8 mouse cellular contexts compared by ENCODE assay signal in genomic region chr10:118867304-118867895, GRCm38 (mm10). TPM values are rescaled to one million over a fixed set of nuclear protein-coding genes. Genes with fewer than 3 reads are reported as not detected.
DNase-seq lines count a peak whose midpoint lies in the region; ATAC-seq and TF ChIP-seq lines count a peak whose summit lies in the region.

No protein-coding gene starts in this region.

- H3K4me1 ChIP-seq in MEL (ENCODE audit: control insufficient read depth in 1 of 2, insufficient read depth in 2 of 2, low read length in 2 of 2) = peaks cover 0 to 17% of the 10 kb centered on the region in 2 experiments; a peak in 2 of 4 replicates
- peaks cover 48% of the 10 kb centered on the region for H3K4me1 ChIP-seq in forebrain, embryonic 15.5 days
- H3K4me1 ChIP-seq in kidney, embryonic 15.5 days = peaks cover 54% of the 10 kb centered on the region
- peaks cover 38% of the 10 kb centered on the region for H3K4me1 ChIP-seq in midbrain, embryonic 16.5 days (ENCODE audit: control insufficient read depth, insufficient read depth, low read length)

- H3K9ac ChIP-seq in MEL (ENCODE audit: control insufficient read depth, low read depth, low read length, poor library complexity, severe bottlenecking) = peak overlapping the region; percentile 97
- peak overlapping the region; percentile 97 for H3K9ac ChIP-seq in forebrain, embryonic 15.5 days (replicated peaks)
- peak overlapping the region; percentile 94 for H3K9ac ChIP-seq in kidney, embryonic 15.5 days
- peak overlapping the region; percentile 99 for H3K9ac ChIP-seq in midbrain, embryonic 16.5 days (ENCODE audit: low read depth, low read length)

- peak; percentile 3; the same call in 1 of the 2 replicates for ATAC-seq in forebrain, embryonic 15.5 days (replicated peaks)
- 0 out of 2 replicates have a peak, but pooled peaks have one; percentile 0 for ATAC-seq in kidney, embryonic 15.5 days (replicated peaks; ENCODE audit: low FRiP score)
- no peak for ATAC-seq in midbrain, embryonic 16.5 days

- H3K36me3 ChIP-seq in MEL (ENCODE audit: control insufficient read depth in 1 of 2, insufficient read depth in 2 of 2, low read length in 2 of 2) = peaks cover 6 to 8% of the 10 kb centered on the region in 2 experiments; a peak in 3 of 4 replicates
- H3K36me3 ChIP-seq in forebrain, embryonic 15.5 days = peaks cover 19% of the 10 kb centered on the region
- peaks cover 28% of the 10 kb centered on the region for H3K36me3 ChIP-seq in kidney, embryonic 15.5 days
- peaks cover 6% of the 10 kb centered on the region; the same call in 1 of the 2 replicates for H3K36me3 ChIP-seq in midbrain, embryonic 16.5 days (ENCODE audit: control insufficient read depth, insufficient read depth, low read length)

- peaks cover 32% of the 10 kb centered on the region for H3K79me2 ChIP-seq in MEL (ENCODE audit: control insufficient read depth, insufficient read depth, low read length, poor library complexity)

- 8% methylated on average over 16 of the region's 16 CpGs for WGBS in forebrain, embryonic 15.5 days
- WGBS in kidney, embryonic 15.5 days = 8% methylated on average over 16 of the region's 16 CpGs
- WGBS in midbrain, embryonic 16.5 days = 7% methylated on average over 16 of the region's 16 CpGs

- TF ChIP-seq POLR2A in MEL (IDR thresholded peaks at IDR 0.05; ENCODE audit: control insufficient read depth in 1 of 2, insufficient read depth in 1 of 2, low read depth in 1 of 2, low read length in 2 of 2, poor library complexity in 1 of 2) = no peak

- H3K9me3 ChIP-seq in MEL (replicated peaks; ENCODE audit: insufficient read depth, low read length) = no peaks in the 10 kb centered on the region
- H3K9me3 ChIP-seq in forebrain, embryonic 15.5 days = no peaks in the 10 kb centered on the region
- no peaks in the 10 kb centered on the region for H3K9me3 ChIP-seq in kidney, embryonic 15.5 days (replicated peaks)
- no peaks in the 10 kb centered on the region for H3K9me3 ChIP-seq in midbrain, embryonic 16.5 days (replicated peaks; ENCODE audit: control insufficient read depth, low read length, poor library complexity, severe bottlenecking)

- peak overlapping the region; percentile 93 for H3K4me2 ChIP-seq in forebrain, embryonic 15.5 days (replicated peaks)
- H3K4me2 ChIP-seq in kidney, embryonic 15.5 days = peak overlapping the region; percentile 90
- H3K4me2 ChIP-seq in midbrain, embryonic 16.5 days (ENCODE audit: low read length) = peak overlapping the region; percentile 97

- no peak for TF ChIP-seq CTCF in layer of hippocampus, adult 2 months (conservative IDR thresholded peaks at IDR 0.05)
- TF ChIP-seq CTCF in MEL (IDR thresholded peaks at IDR 0.05 in 2 of 3, conservative IDR thresholded peaks at IDR 0.05 in 1 of 3; ENCODE audit: control insufficient read depth in 1 of 3, insufficient read depth in 1 of 3, low read depth in 2 of 3, low read length in 3 of 3, poor library complexity in 1 of 3, severe bottlenecking in 1 of 3) = no peak

- TF ChIP-seq RAD21 in MEL (IDR thresholded peaks at IDR 0.05; ENCODE audit: low read depth, low read length) = no peak

- peak overlapping the region; percentile 74 for H3K4me3 ChIP-seq in layer of hippocampus, adult 2 months
- peak overlapping the region; percentile 84 to 95 for H3K4me3 ChIP-seq in MEL (ENCODE audit: control insufficient read depth in 1 of 2, insufficient read depth in 1 of 2, low read depth in 2 of 2, low read length in 2 of 2)
- peak overlapping the region; percentile 91 for H3K4me3 ChIP-seq in forebrain, embryonic 15.5 days
- H3K4me3 ChIP-seq in kidney, embryonic 15.5 days (replicated peaks) = peak overlapping the region; percentile 93
- H3K4me3 ChIP-seq in midbrain, embryonic 16.5 days (ENCODE audit: low read depth, low read length) = peak overlapping the region; percentile 56

- H3K27me3 ChIP-seq in MEL (ENCODE audit: control insufficient read depth in 1 of 2, insufficient read depth in 2 of 2, low read length in 2 of 2) = no peaks in the 10 kb centered on the region
- H3K27me3 ChIP-seq in forebrain, embryonic 15.5 days = no peaks in the 10 kb centered on the region
- no peaks in the 10 kb centered on the region for H3K27me3 ChIP-seq in kidney, embryonic 15.5 days
- no peaks in the 10 kb centered on the region for H3K27me3 ChIP-seq in midbrain, embryonic 16.5 days (ENCODE audit: control insufficient read depth, insufficient read depth, low read depth, low read length)

- DNase-seq in layer of hippocampus, adult 2 months (ENCODE audit: low spot score in 2 of 2) = no peak
- no peak for DNase-seq in layer of hippocampus, adult 11-12 months (ENCODE audit: low spot score)
- DNase-seq in MEL (ENCODE audit: low read depth, low spot score) = no peak
- no peak for DNase-seq in frontal cortex, postnatal 10 days (ENCODE audit: low spot score in 2 of 2)
- DNase-seq in ovary, adult 18-20 months (ENCODE audit: low spot score) = no peak

- no peak for TF ChIP-seq EP300 in MEL (IDR thresholded peaks at IDR 0.05; ENCODE audit: low read depth in 1 of 2, low read length in 2 of 2)

- peak overlapping the region; percentile 97 for H3K27ac ChIP-seq in layer of hippocampus, adult 2 months
- no peak overlapping the region for H3K27ac ChIP-seq in MEL (ENCODE audit: control insufficient read depth, low read depth, low read length)
- peak overlapping the region; percentile 96 for H3K27ac ChIP-seq in forebrain, embryonic 15.5 days (replicated peaks)
- peak overlapping the region; percentile 98 for H3K27ac ChIP-seq in kidney, embryonic 15.5 days
- peak overlapping the region; percentile 97 for H3K27ac ChIP-seq in midbrain, embryonic 16.5 days (ENCODE audit: low read length)

TF ChIP-seq in MEL, 35 proteins besides CTCF, POLR2A, EP300 and RAD21:
- TF ChIP-seq MYB (IDR thresholded peaks at IDR 0.05; ENCODE audit: low read depth, low read length) (no peak), KAT2A (conservative IDR thresholded peaks at IDR 0.05; ENCODE audit: low read depth, low read length) (no peak), GATA1 (IDR thresholded peaks at IDR 0.05; ENCODE audit: low read depth, low read length) (no peak), MYC (IDR thresholded peaks at IDR 0.05; ENCODE audit: low read depth, low read length) (no peak), BHLHE40 (IDR thresholded peaks at IDR 0.05; ENCODE audit: borderline replicate concordance, low read depth, low read length) (no peak), JUND (IDR thresholded peaks at IDR 0.05; ENCODE audit: low read depth, low read length) (no peak), TAL1 (IDR thresholded peaks at IDR 0.05; ENCODE audit: low read length) (no peak), CHD1 (IDR thresholded peaks at IDR 0.05; ENCODE audit: low read depth, low read length) (no peak)

RNA-seq across cellular contexts. Expression of gene Dyrk2, which starts 2.6 kb away (rescaled TPM):
- total RNA-seq in layer of hippocampus, adult 2 months (2021) = 10 to 100 TPM; 47.0 to 55.7 TPM
- total RNA-seq in MEL (2012; rRNA removed) = 7.1 and 9.2 TPM in 2 replicates
- polyA plus RNA-seq in MEL (2012; ENCODE audit: insufficient read depth in 1 of 2, insufficient read length in 2 of 2, low read depth in 1 of 2, low replicate concordance in 2 of 2, missing spikeins in 1 of 2) = 1 to 10 TPM in 1 of 2 experiments, not detected in 1; 9.5 TPM
- 16.2 and 16.5 TPM in 2 replicates for polyA plus RNA-seq in forebrain, embryonic 15.5 days (2015; fragmentation: Nextera tagmentation; extraction: Ambion mirVana)
- polyA plus RNA-seq in kidney, embryonic 15.5 days (2015; fragmentation: Nextera tagmentation; extraction: Ambion mirVana) = 8.4 and 9.3 TPM in 2 replicates
- 12.3 and 13.3 TPM in 2 replicates for polyA plus RNA-seq in midbrain, embryonic 16.5 days (2015; fragmentation: Nextera tagmentation; extraction: Ambion mirVana)
